Mouse (Mus musculus) lung, embryonic 16.5 days (tissue): ENCODE measurements around the gene Kif1c. TPM values are rescaled to one million over a fixed set of nuclear protein-coding genes. Genes with fewer than 3 reads are reported as not detected.
A peak's percentile ranks its signal among the peaks of the same experiment; 100 is the strongest.

Source experiments
- ATAC-seq: fragments of 200-750 bp; cut with Nextera tagmentation; 2 replicates; pipeline ENCODE4 v1.8.0; 2017; ENCODE audit warnings: low read depth, mild to moderate bottlenecking, moderate library complexity
- H3K27ac ChIP-seq: fragments of 300-500 bp; sonication (generic); 2 replicates; pipeline ENCODE4 v1.5.1; 2014; ENCODE audit warnings: mild to moderate bottlenecking, control low read depth, low read length
- H3K27me3 ChIP-seq: fragments of 300-500 bp; sonication (generic); 2 replicates; pipeline ENCODE4 v1.6.1; 2014; ENCODE audit warnings: low read depth, low read length, mixed read lengths; ENCODE audit not compliant: control insufficient read depth, insufficient read depth
- H3K36me3 ChIP-seq: fragments of 300-500 bp; sonication (generic); 2 replicates; pipeline ENCODE4 v1.6.1; 2014; ENCODE audit warnings: low read length; ENCODE audit not compliant: control insufficient read depth, insufficient read depth
- H3K4me1 ChIP-seq: fragments of 300-500 bp; sonication (generic); replicated peaks from 2 replicates; pipeline ENCODE4 v1.6.1; 2014; ENCODE audit warnings: low read length, mixed read lengths; ENCODE audit not compliant: control insufficient read depth, insufficient read depth
- H3K4me2 ChIP-seq: fragments of 300-500 bp; sonication (generic); 2 replicates; pipeline ENCODE4 v1.6.1; 2014; ENCODE audit warnings: low read depth, low read length, control low read depth
- H3K4me3 ChIP-seq: fragments of 300-500 bp; sonication (generic); 2 replicates; pipeline ENCODE4 v1.5.1; 2014; ENCODE audit warnings: mild to moderate bottlenecking, low read length, control low read depth
- H3K9ac ChIP-seq: fragments of 300-500 bp; sonication (generic); 2 replicates; pipeline ENCODE4 v1.6.1; 2014; ENCODE audit warnings: low read length, control low read depth
- H3K9me3 ChIP-seq: fragments of 300-500 bp; sonication (generic); 2 replicates; pipeline ENCODE4 v1.6.1; 2016; ENCODE audit warnings: low read length; ENCODE audit not compliant: control insufficient read depth
- WGBS: fragments of 180-500 bp; shearing (Covaris S2); extraction: QIAGEN DNeasy Blood & Tissue Kit; methylation state at CpG from one replicate; pipeline ENCODE4 v1.1.7; 2014; 5-methylcytosine and 5-hydroxymethylcytosine counted together
- polyA plus RNA-seq: library from polyadenylated mRNA; unstranded; fragments of >200 nt; fragmentation: Nextera tagmentation; extraction: Ambion mirVana; gene quantifications from 2 replicates; pipeline ENCODE4 v1.2.1, GENCODE M21; 2015

Kif1c gene
- 3.2 and 3.4 TPM in 2 replicates for polyA plus RNA-seq

GRCm38 (mm10) chr11:70699722-70700556 is at the start of gene Kif1c, which contains the start of gene Inca1:
TSS of gene Kif1c (plus strand) at chr11:70700548.
TSS of gene Inca1 (minus strand) at chr11:70700155.
- no peaks in the 10 kb centered on the region for H3K27me3 ChIP-seq
- no peaks in the 10 kb centered on the region for H3K9me3 ChIP-seq
- ATAC-seq: peak; percentile 96
- peaks cover 22% of the 10 kb centered on the region for H3K4me1 ChIP-seq
- H3K27ac ChIP-seq: peak within 1 kb of the TSS; percentile 98
- H3K4me3 ChIP-seq: peak within 1 kb of the TSS; percentile 94
- H3K4me2 ChIP-seq: peak within 1 kb of the TSS; percentile 87
- peaks cover 14% of the 10 kb centered on the region for H3K36me3 ChIP-seq
- under 1% methylated on average over 69 of the region's 69 CpGs for WGBS
- H3K9ac ChIP-seq: peak within 1 kb of the TSS; percentile 96

- Histone ChIP-seq H3K9me3 (no peaks in the 10 kb centered on the region), H3K4me2 (peak overlapping the region; percentile 20; the same call in 1 of the 2 replicates), H3K27ac (no peak overlapping the region; the same call in 1 of the 2 replicates), H3K27me3 (no peaks in the 10 kb centered on the region), H3K9ac (peak overlapping the region; percentile 41; the same call in 1 of the 2 replicates), H3K4me1 (peaks cover 47% of the 10 kb centered on the region), H3K36me3 (peaks cover 35% of the 10 kb centered on the region), H3K4me3 (0 out of 2 replicates have a peak overlapping the region, but pooled peaks have one; percentile 10)
- no peak for ATAC-seq
- 52% methylated on average over 2 of the region's 2 CpGs for WGBS
Measured at GRCm38 (mm10) chr11:70651391-70651790, 49.0 kb upstream of the Kif1c start.

GRCm38 (mm10) chr11:70652029-70652883 is 48.1 kb upstream of the Kif1c start:
- no peaks in the 10 kb centered on the region for H3K27me3 ChIP-seq
- H3K4me2 ChIP-seq: peak overlapping the region; percentile 73
- H3K4me3 ChIP-seq: peak overlapping the region; percentile 100
- peak overlapping the region; percentile 100 for H3K9ac ChIP-seq
- peaks cover 35% of the 10 kb centered on the region for H3K36me3 ChIP-seq
- no peak for ATAC-seq
- 43% methylated on average over 12 of the region's 12 CpGs for WGBS
- peaks cover 56% of the 10 kb centered on the region for H3K4me1 ChIP-seq
- no peaks in the 10 kb centered on the region for H3K9me3 ChIP-seq
- H3K27ac ChIP-seq: peak overlapping the region; percentile 99; the same call in 1 of the 2 replicates

GRCm38 (mm10) chr11:70652884-70653344 is 47.4 kb upstream of the Kif1c start:
- H3K4me3 ChIP-seq: peak overlapping the region; percentile 100
- H3K9ac ChIP-seq: peak overlapping the region; percentile 100
- no peaks in the 10 kb centered on the region for H3K9me3 ChIP-seq
- H3K4me2 ChIP-seq: peak overlapping the region; percentile 73
- no peak for ATAC-seq
- H3K27me3 ChIP-seq: no peaks in the 10 kb centered on the region
- peak overlapping the region; percentile 99 for H3K27ac ChIP-seq
- H3K4me1 ChIP-seq: peaks cover 62% of the 10 kb centered on the region
- 33% methylated on average over 6 of the region's 6 CpGs for WGBS
- peaks cover 35% of the 10 kb centered on the region for H3K36me3 ChIP-seq

GRCm38 (mm10) chr11:70653345-70654197 is 46.8 kb upstream of the Kif1c start:
- Histone ChIP-seq H3K4me2 (peak overlapping the region; percentile 73), H3K4me3 (peak overlapping the region; percentile 100), H3K36me3 (peaks cover 33% of the 10 kb centered on the region), H3K27ac (peak overlapping the region; percentile 99), H3K4me1 (peaks cover 58% of the 10 kb centered on the region), H3K9ac (peak overlapping the region; percentile 100), H3K27me3 (no peaks in the 10 kb centered on the region), H3K9me3 (no peaks in the 10 kb centered on the region)
- ATAC-seq: peak; percentile 63
- under 1% methylated on average over 52 of the region's 63 CpGs for WGBS

GRCm38 (mm10) chr11:70654198-70654922 is 46.0 kb upstream of the Kif1c start, which contains the start of gene Pfn1:
TSS of gene Pfn1 (minus strand) at chr11:70654644.
- peaks cover 51% of the 10 kb centered on the region for H3K4me1 ChIP-seq
- peak within 1 kb of the TSS; percentile 96 for H3K4me2 ChIP-seq
- H3K4me3 ChIP-seq: peak within 1 kb of the TSS; percentile 100
- peaks cover 26% of the 10 kb centered on the region for H3K36me3 ChIP-seq
- no peaks in the 10 kb centered on the region for H3K9me3 ChIP-seq
- H3K27ac ChIP-seq: peak within 1 kb of the TSS; percentile 99
- peak within 1 kb of the TSS; percentile 100 for H3K9ac ChIP-seq
- ATAC-seq: peak; percentile 72
- no peaks in the 10 kb centered on the region for H3K27me3 ChIP-seq
- WGBS: 0% methylated on average over 56 of the region's 61 CpGs

GRCm38 (mm10) chr11:70654923-70655570 is 45.3 kb upstream of the Kif1c start:
- ATAC-seq: peak; percentile 65
- H3K9me3 ChIP-seq: no peaks in the 10 kb centered on the region
- WGBS: under 1% methylated on average over 48 of the region's 48 CpGs
- peak overlapping the region; percentile 96 for H3K4me2 ChIP-seq
- H3K4me3 ChIP-seq: peak overlapping the region; percentile 100
- no peaks in the 10 kb centered on the region for H3K27me3 ChIP-seq
- H3K27ac ChIP-seq: peak overlapping the region; percentile 99
- H3K9ac ChIP-seq: peak overlapping the region; percentile 100
- peaks cover 46% of the 10 kb centered on the region for H3K4me1 ChIP-seq
- peaks cover 22% of the 10 kb centered on the region for H3K36me3 ChIP-seq
